Mouse (Mus musculus) stomach, postnatal 0 days (tissue): ENCODE measurements around the gene Map4k4. TPM values are rescaled to one million over a fixed set of nuclear protein-coding genes. Genes with fewer than 3 reads are reported as not detected.

Experiments
- ATAC-seq: fragments of 200-750 bp; cut with Nextera tagmentation; 2 replicates; pipeline ENCODE4 v1.8.0; 2017; ENCODE audit not compliant: low FRiP score, low TSS enrichment
- DNase-seq: peaks from one replicate; pipeline ENCODE4 v3.0.0-alpha.2; 2016; ENCODE audit warnings: low spot score
- H3K27ac ChIP-seq: fragments of 300-500 bp; sonication (generic); replicated peaks from 2 replicates; pipeline ENCODE4 v1.5.1; 2014; ENCODE audit warnings: mild to moderate bottlenecking, control low read depth
- H3K27me3 ChIP-seq: fragments of 300-500 bp; sonication (generic); 2 replicates; pipeline ENCODE4 v1.6.1; 2014; ENCODE audit warnings: low read length; ENCODE audit not compliant: control insufficient read depth, insufficient read depth
- H3K36me3 ChIP-seq: fragments of 300-500 bp; sonication (generic); 2 replicates; pipeline ENCODE4 v1.6.1; 2014; ENCODE audit warnings: low read length, mixed read lengths; ENCODE audit not compliant: control insufficient read depth, insufficient read depth
- H3K4me1 ChIP-seq: fragments of 300-500 bp; sonication (generic); replicated peaks from 2 replicates; pipeline ENCODE4 v1.6.1; 2014; ENCODE audit warnings: antibody characterized with exemption; ENCODE audit not compliant: control insufficient read depth, insufficient read depth
- H3K4me2 ChIP-seq: fragments of 300-500 bp; sonication (generic); replicated peaks from 2 replicates; pipeline ENCODE4 v1.6.1; 2014; ENCODE audit warnings: low read depth, mild to moderate bottlenecking, control low read depth, moderate library complexity
- H3K4me3 ChIP-seq: fragments of 300-500 bp; sonication (generic); 2 replicates; pipeline ENCODE4 v1.5.1; 2014; ENCODE audit warnings: low read depth, low read length, control low read depth
- H3K9ac ChIP-seq: fragments of 300-500 bp; sonication (generic); 2 replicates; pipeline ENCODE4 v1.6.1; 2014; ENCODE audit warnings: mild to moderate bottlenecking, low read length, control low read depth, mixed read lengths
- H3K9me3 ChIP-seq: fragments of 300-500 bp; sonication (generic); 2 replicates; pipeline ENCODE4 v1.6.1; 2016; ENCODE audit warnings: low read length; ENCODE audit not compliant: control insufficient read depth
- CTCF ChIP-seq: IDR thresholded peaks from 2 replicates; pipeline ENCODE4 v1.5.1; 2016; ENCODE audit warnings: antibody characterized with exemption, low read depth, mild to moderate bottlenecking, moderate library complexity
- EP300 ChIP-seq: optimal IDR thresholded peaks from 2 replicates; pipeline ENCODE3; 2016; ENCODE audit warnings: antibody characterized with exemption
- WGBS: fragments of 180-500 bp; shearing (Covaris S2); extraction: QIAGEN DNeasy Blood & Tissue Kit; methylation state at CpG from one replicate; pipeline ENCODE4 v1.1.7; 2014; 5-methylcytosine and 5-hydroxymethylcytosine counted together
- polyA plus RNA-seq: library from polyadenylated mRNA; unstranded; fragments of >200 nt; fragmentation: Nextera tagmentation; extraction: Ambion mirVana; gene quantifications from 2 replicates; pipeline ENCODE4 v1.2.1, GENCODE M21; 2015

Map4k4 gene
- polyA plus RNA-seq, 1 experiment from 2014 or later, result 8.5 TPM

GRCm38 (mm10) chr1:39993921-39994320 is 93.2 kb downstream of the Map4k4 start:
- H3K36me3 ChIP-seq, result peaks cover 26% of the 10 kb centered on the region
- no peaks in the 10 kb centered on the region for H3K9me3 ChIP-seq
- H3K9ac ChIP-seq, result no peak overlapping the region
- WGBS, result 73% methylated on average over 7 of the region's 7 CpGs
- TF ChIP-seq EP300 (no peak), CTCF (no peak)
- ATAC-seq (no peak), DNase-seq (no peak)
- H3K27me3 ChIP-seq, result no peaks in the 10 kb centered on the region
- no peak overlapping the region for H3K4me2 ChIP-seq
- no peak overlapping the region for H3K27ac ChIP-seq
- no peaks in the 10 kb centered on the region for H3K4me1 ChIP-seq
- H3K4me3 ChIP-seq, result no peak overlapping the region

- ATAC-seq (peak; percentile 85), DNase-seq (no peak)
- TF ChIP-seq CTCF (no peak), EP300 (no peak)
- Histone ChIP-seq H3K4me3 (no peak overlapping the region), H3K27me3 (no peaks in the 10 kb centered on the region), H3K4me2 (no peak overlapping the region), H3K27ac (0 out of 2 replicates have a peak overlapping the region, but pooled peaks have one; percentile 6), H3K4me1 (no peaks in the 10 kb centered on the region), H3K36me3 (peaks cover 20% of the 10 kb centered on the region), H3K9ac (no peak overlapping the region), H3K9me3 (no peaks in the 10 kb centered on the region)
- WGBS, result 61% methylated on average over 2 of the region's 2 CpGs
Observed at GRCm38 (mm10) chr1:39995593-39995992, 94.9 kb downstream of the Map4k4 start.

- DNase-seq, result no peak
- TF ChIP-seq EP300, result no peak
- TF ChIP-seq CTCF, result no peak
- H3K27ac ChIP-seq, result no peak overlapping the region
- peaks cover 36% of the 10 kb centered on the region for H3K36me3 ChIP-seq
- H3K4me3 ChIP-seq, result no peak overlapping the region
- H3K27me3 ChIP-seq, result no peaks in the 10 kb centered on the region
- no peaks in the 10 kb centered on the region for H3K9me3 ChIP-seq
- H3K9ac ChIP-seq, result no peak overlapping the region
- H3K4me2 ChIP-seq, result no peak overlapping the region
- WGBS, result 75% methylated on average over 16 of the region's 16 CpGs
- ATAC-seq, result no peak
- no peaks in the 10 kb centered on the region for H3K4me1 ChIP-seq
Observed at GRCm38 (mm10) chr1:40000476-40000875, 99.8 kb downstream of the Map4k4 start.

- WGBS, result 64% methylated on average over 5 of the region's 5 CpGs
- no peak overlapping the region for H3K9ac ChIP-seq
- H3K27ac ChIP-seq, result no peak overlapping the region
- H3K4me1 ChIP-seq, result no peaks in the 10 kb centered on the region
- H3K9me3 ChIP-seq, result no peaks in the 10 kb centered on the region
- no peak overlapping the region for H3K4me2 ChIP-seq
- H3K4me3 ChIP-seq, result no peak overlapping the region
- DNase-seq (no peak), ATAC-seq (no peak)
- peak; percentile 71 for TF ChIP-seq CTCF
- TF ChIP-seq EP300, result no peak
- H3K27me3 ChIP-seq, result no peaks in the 10 kb centered on the region
- H3K36me3 ChIP-seq, result peaks cover 40% of the 10 kb centered on the region
Observed at GRCm38 (mm10) chr1:40000899-40001298, 100.2 kb downstream of the Map4k4 start.

GRCm38 (mm10) chr1:40002129-40002727 is 101.5 kb downstream of the Map4k4 start:
- H3K4me3 ChIP-seq, result no peak overlapping the region
- ATAC-seq (no peak), DNase-seq (no peak)
- H3K27ac ChIP-seq, result no peak overlapping the region
- peaks cover 41% of the 10 kb centered on the region for H3K36me3 ChIP-seq
- H3K9ac ChIP-seq, result no peak overlapping the region
- H3K4me2 ChIP-seq, result no peak overlapping the region
- TF ChIP-seq CTCF (peak; percentile 34), EP300 (no peak)
- no peaks in the 10 kb centered on the region for H3K4me1 ChIP-seq
- whole genome bisulfite sequencing, result 72% methylated on average over 4 of the region's 4 CpGs
- no peaks in the 10 kb centered on the region for H3K27me3 ChIP-seq
- H3K9me3 ChIP-seq, result no peaks in the 10 kb centered on the region

GRCm38 (mm10) chr1:40006043-40006651 is 105.4 kb downstream of the Map4k4 start:
- 94% methylated on average over 4 of the region's 4 CpGs for WGBS
- no peak for TF ChIP-seq CTCF
- TF ChIP-seq EP300, result no peak
- no peak overlapping the region for H3K9ac ChIP-seq
- H3K36me3 ChIP-seq, result peaks cover 43% of the 10 kb centered on the region
- no peak overlapping the region for H3K4me3 ChIP-seq
- ATAC-seq (no peak), DNase-seq (no peak)
- H3K27ac ChIP-seq, result no peak overlapping the region
- no peaks in the 10 kb centered on the region for H3K4me1 ChIP-seq
- H3K4me2 ChIP-seq, result no peak overlapping the region
- no peaks in the 10 kb centered on the region for H3K9me3 ChIP-seq
- H3K27me3 ChIP-seq, result no peaks in the 10 kb centered on the region
